In the genomic region with DNA sequence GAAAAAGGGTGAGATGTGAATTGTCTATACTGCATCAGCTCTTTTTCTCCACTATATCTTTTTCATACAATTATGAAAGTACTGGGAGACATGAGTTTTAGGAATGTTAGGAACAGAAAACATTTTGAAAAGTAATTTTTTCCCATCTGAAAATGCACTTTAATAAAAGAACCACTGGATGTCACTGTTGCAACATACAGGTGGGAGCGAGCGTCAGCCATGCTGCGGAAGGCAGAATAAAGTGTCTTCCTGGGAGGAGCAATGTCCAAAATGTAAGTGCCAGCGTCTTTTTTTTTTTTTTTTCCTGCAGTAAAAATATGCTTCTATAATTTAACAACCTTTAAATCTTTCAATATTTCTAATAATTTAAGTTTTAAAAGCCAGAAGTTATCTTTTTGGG, we compare ENCODE assay signal across 9 mouse cellular contexts.
DNase-seq lines count a peak whose midpoint lies in the region; ATAC-seq and TF ChIP-seq lines count a peak whose summit lies in the region.
"Had no signal": no experiment of that assay in that cellular context is flagged by ENCODE, and none has a peak within 500 bp of the region (broad histone marks: within the 10 kb centered on the region; RNA-seq: fewer than 3 reads in every experiment).

No protein-coding gene starts in this region.

- peak; percentile 74 for ATAC-seq in hindbrain, embryonic 16.5 days
- ATAC-seq in midbrain, embryonic 16.5 days = peak; percentile 86

- H3K27ac ChIP-seq in hindbrain, embryonic 16.5 days (ENCODE audit: low read depth, low read length) = no peak overlapping the region
- no peak overlapping the region for H3K27ac ChIP-seq in hindbrain, embryonic 10.5 days
- no peak overlapping the region for H3K27ac ChIP-seq in testis, adult 2 months (ENCODE audit: control insufficient read depth, insufficient read depth, low read depth, low read length)
- H3K27ac ChIP-seq in midbrain, embryonic 16.5 days (ENCODE audit: low read length) = no peak overlapping the region
- H3K27ac ChIP-seq: midbrain, embryonic 12.5 days had no signal

- no peaks in the 10 kb centered on the region for H3K27me3 ChIP-seq in hindbrain, embryonic 16.5 days (replicated peaks; ENCODE audit: control insufficient read depth, insufficient read depth, low read length)
- no peaks in the 10 kb centered on the region for H3K27me3 ChIP-seq in hindbrain, embryonic 10.5 days (ENCODE audit: insufficient read depth, poor library complexity, severe bottlenecking)
- no peaks in the 10 kb centered on the region for H3K27me3 ChIP-seq in testis, adult 2 months (ENCODE audit: control insufficient read depth, insufficient read depth, low read length)
- H3K27me3 ChIP-seq in midbrain, embryonic 16.5 days (ENCODE audit: control insufficient read depth, insufficient read depth, low read depth, low read length) = no peaks in the 10 kb centered on the region
- H3K27me3 ChIP-seq: midbrain, embryonic 12.5 days had no signal

- WGBS in hindbrain, embryonic 16.5 days = 11% methylated on average over 4 of the region's 4 CpGs
- WGBS in hindbrain, embryonic 10.5 days = 32% methylated on average over 4 of the region's 4 CpGs
- 17% methylated on average over 4 of the region's 4 CpGs for WGBS in midbrain, embryonic 16.5 days

- DNase-seq in hindbrain, embryonic 10.5 days (ENCODE audit: low spot score) = no peak
- DNase-seq in testis, postnatal 14 days (ENCODE audit: low spot score) = no peak
- peak; percentile 62 for DNase-seq in embryo, embryonic 10 days (ENCODE audit: low spot score)
- no peak for DNase-seq in thymus, adult 18-20 months
- DNase-seq in frontal cortex, postnatal 25 days (ENCODE audit: low spot score in 2 of 2) = no peak

- H3K9ac ChIP-seq in hindbrain, embryonic 16.5 days (ENCODE audit: low read depth, low read length) = no peak overlapping the region
- no peak overlapping the region for H3K9ac ChIP-seq in midbrain, embryonic 16.5 days (ENCODE audit: low read depth, low read length)
- H3K9ac ChIP-seq: midbrain, embryonic 12.5 days had no signal

- no peak overlapping the region; the same call in 1 of the 2 replicates for H3K4me2 ChIP-seq in hindbrain, embryonic 16.5 days (ENCODE audit: low read length)
- no peak overlapping the region for H3K4me2 ChIP-seq in midbrain, embryonic 16.5 days (ENCODE audit: low read length)
- H3K4me2 ChIP-seq: midbrain, embryonic 12.5 days had no signal

- no peak overlapping the region for H3K4me3 ChIP-seq in hindbrain, embryonic 16.5 days (ENCODE audit: low read length)
- H3K4me3 ChIP-seq in hindbrain, embryonic 10.5 days = no peak overlapping the region
- no peak overlapping the region for H3K4me3 ChIP-seq in testis, adult 2 months (ENCODE audit: control insufficient read depth, low read depth, low read length)
- H3K4me3 ChIP-seq in midbrain, embryonic 16.5 days (ENCODE audit: low read depth, low read length) = no peak overlapping the region
- H3K4me3 ChIP-seq: midbrain, embryonic 12.5 days had no signal

- TF ChIP-seq CTCF in testis, adult 2 months (IDR thresholded peaks at IDR 0.05; ENCODE audit: control insufficient read depth, insufficient read depth, insufficient replicate concordance, low read depth, low read length) = peak; percentile 37; the same call in 1 of the 2 replicates

- no peaks in the 10 kb centered on the region for H3K9me3 ChIP-seq in hindbrain, embryonic 16.5 days (ENCODE audit: control insufficient read depth, low read length)
- H3K9me3 ChIP-seq in hindbrain, embryonic 10.5 days = no peaks in the 10 kb centered on the region
- H3K9me3 ChIP-seq in midbrain, embryonic 16.5 days (replicated peaks; ENCODE audit: control insufficient read depth, low read length, poor library complexity, severe bottlenecking) = no peaks in the 10 kb centered on the region
- H3K9me3 ChIP-seq: midbrain, embryonic 12.5 days had no signal

- H3K4me1 ChIP-seq in hindbrain, embryonic 16.5 days (ENCODE audit: control insufficient read depth, insufficient read depth, low read depth, low read length) = no peaks in the 10 kb centered on the region
- no peaks in the 10 kb centered on the region for H3K4me1 ChIP-seq in hindbrain, embryonic 10.5 days (replicated peaks)
- no peaks in the 10 kb centered on the region for H3K4me1 ChIP-seq in testis, adult 2 months (ENCODE audit: control insufficient read depth, insufficient read depth, low read length)
- H3K4me1 ChIP-seq in midbrain, embryonic 16.5 days (ENCODE audit: control insufficient read depth, insufficient read depth, low read length) = peaks cover 3% of the 10 kb centered on the region; the same call in 1 of the 2 replicates
- H3K4me1 ChIP-seq: midbrain, embryonic 12.5 days had no signal

- TF ChIP-seq POLR2A in testis, adult 2 months (IDR thresholded peaks at IDR 0.05; ENCODE audit: control insufficient read depth, low read depth, low read length) = no peak

- H3K36me3 ChIP-seq in hindbrain, embryonic 16.5 days (ENCODE audit: control insufficient read depth, insufficient read depth, low read length) = no peaks in the 10 kb centered on the region
- no peaks in the 10 kb centered on the region for H3K36me3 ChIP-seq in hindbrain, embryonic 10.5 days
- no peaks in the 10 kb centered on the region for H3K36me3 ChIP-seq in testis, adult 2 months (ENCODE audit: control insufficient read depth, insufficient read depth, low read length)
- H3K36me3 ChIP-seq in midbrain, embryonic 16.5 days (ENCODE audit: control insufficient read depth, insufficient read depth, low read length) = no peaks in the 10 kb centered on the region
- H3K36me3 ChIP-seq: midbrain, embryonic 12.5 days had no signal
